Mouse (Mus musculus) lung, embryonic 16.5 days (tissue): ENCODE results near the gene Dcp1a. TPM values are rescaled to one million over a fixed set of nuclear protein-coding genes. Genes with fewer than 3 reads are reported as not detected.

Source experiments
- ATAC-seq: fragments of 200-750 bp; cut with Nextera tagmentation; 2 replicates; pipeline ENCODE4 v1.8.0; 2017; ENCODE audit warnings: low read depth, mild to moderate bottlenecking, moderate library complexity
- H3K27ac ChIP-seq: fragments of 300-500 bp; sonication (generic); 2 replicates; pipeline ENCODE4 v1.5.1; 2014; ENCODE audit warnings: mild to moderate bottlenecking, control low read depth, low read length
- H3K27me3 ChIP-seq: fragments of 300-500 bp; sonication (generic); 2 replicates; pipeline ENCODE4 v1.6.1; 2014; ENCODE audit warnings: low read depth, low read length, mixed read lengths; ENCODE audit not compliant: control insufficient read depth, insufficient read depth
- H3K36me3 ChIP-seq: fragments of 300-500 bp; sonication (generic); 2 replicates; pipeline ENCODE4 v1.6.1; 2014; ENCODE audit warnings: low read length; ENCODE audit not compliant: control insufficient read depth, insufficient read depth
- H3K4me1 ChIP-seq: fragments of 300-500 bp; sonication (generic); replicated peaks from 2 replicates; pipeline ENCODE4 v1.6.1; 2014; ENCODE audit warnings: low read length, mixed read lengths; ENCODE audit not compliant: control insufficient read depth, insufficient read depth
- H3K4me2 ChIP-seq: fragments of 300-500 bp; sonication (generic); 2 replicates; pipeline ENCODE4 v1.6.1; 2014; ENCODE audit warnings: low read depth, low read length, control low read depth
- H3K4me3 ChIP-seq: fragments of 300-500 bp; sonication (generic); 2 replicates; pipeline ENCODE4 v1.5.1; 2014; ENCODE audit warnings: mild to moderate bottlenecking, low read length, control low read depth
- H3K9ac ChIP-seq: fragments of 300-500 bp; sonication (generic); 2 replicates; pipeline ENCODE4 v1.6.1; 2014; ENCODE audit warnings: low read length, control low read depth
- H3K9me3 ChIP-seq: fragments of 300-500 bp; sonication (generic); 2 replicates; pipeline ENCODE4 v1.6.1; 2016; ENCODE audit warnings: low read length; ENCODE audit not compliant: control insufficient read depth
- WGBS: fragments of 180-500 bp; shearing (Covaris S2); extraction: QIAGEN DNeasy Blood & Tissue Kit; methylation state at CpG from one replicate; pipeline ENCODE4 v1.1.7; 2014; 5-methylcytosine and 5-hydroxymethylcytosine counted together
- polyA plus RNA-seq: library from polyadenylated mRNA; unstranded; fragments of >200 nt; fragmentation: Nextera tagmentation; extraction: Ambion mirVana; gene quantifications from 2 replicates; pipeline ENCODE4 v1.2.1, GENCODE M21; 2015

Gene Dcp1a
- polyA plus RNA-seq, 1 experiment from 2014 or later, result 24.8 TPM

DNA sequence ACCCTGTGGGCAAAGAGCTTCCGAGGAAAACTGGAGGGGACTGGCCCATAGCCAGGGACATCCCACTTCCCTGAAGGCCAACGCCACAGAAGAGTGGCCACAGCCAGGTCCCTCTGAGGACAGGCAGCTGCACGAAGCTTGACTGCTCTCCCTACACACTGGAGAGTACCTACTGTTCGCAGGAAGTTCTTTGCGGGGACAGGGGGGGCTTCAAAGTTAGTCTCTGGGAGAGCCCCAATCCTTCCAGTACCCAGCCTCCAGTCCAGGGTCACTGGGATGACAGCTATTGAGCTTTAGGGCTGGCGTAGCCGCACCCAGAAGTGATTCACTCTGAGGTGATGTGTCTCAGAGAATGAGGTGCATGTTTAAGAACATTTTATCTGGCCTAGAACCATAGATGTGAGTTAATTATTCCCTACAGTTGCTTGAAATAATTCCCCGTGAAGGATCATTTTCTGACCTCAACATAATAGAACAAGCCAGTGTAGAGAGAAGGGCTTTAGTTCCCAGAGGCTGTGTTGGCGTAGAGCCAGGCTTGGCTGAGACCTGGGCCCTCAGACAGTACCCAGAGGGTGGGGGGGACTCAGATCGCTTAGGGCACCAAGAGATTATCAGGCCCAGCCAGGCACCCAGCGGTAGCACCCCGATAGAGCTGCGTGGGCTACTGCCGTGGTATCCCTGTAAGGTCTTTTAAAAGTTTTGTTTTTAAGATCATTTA is 82.3 kb downstream of the Dcp1a start:
- H3K4me3 ChIP-seq, result no peak overlapping the region
- no peaks in the 10 kb centered on the region for H3K9me3 ChIP-seq
- peaks cover 47% of the 10 kb centered on the region for H3K36me3 ChIP-seq
- no peak overlapping the region for H3K4me2 ChIP-seq
- ATAC-seq, result peak; percentile 49; the same call in 1 of the 2 replicates
- H3K27ac ChIP-seq, result 0 out of 2 replicates have a peak overlapping the region, but pooled peaks have one; percentile 16
- H3K9ac ChIP-seq, result no peak overlapping the region
- H3K27me3 ChIP-seq, result no peaks in the 10 kb centered on the region
- peaks cover 9% of the 10 kb centered on the region for H3K4me1 ChIP-seq
- WGBS, result 70% methylated on average over 14 of the region's 14 CpGs

DNA sequence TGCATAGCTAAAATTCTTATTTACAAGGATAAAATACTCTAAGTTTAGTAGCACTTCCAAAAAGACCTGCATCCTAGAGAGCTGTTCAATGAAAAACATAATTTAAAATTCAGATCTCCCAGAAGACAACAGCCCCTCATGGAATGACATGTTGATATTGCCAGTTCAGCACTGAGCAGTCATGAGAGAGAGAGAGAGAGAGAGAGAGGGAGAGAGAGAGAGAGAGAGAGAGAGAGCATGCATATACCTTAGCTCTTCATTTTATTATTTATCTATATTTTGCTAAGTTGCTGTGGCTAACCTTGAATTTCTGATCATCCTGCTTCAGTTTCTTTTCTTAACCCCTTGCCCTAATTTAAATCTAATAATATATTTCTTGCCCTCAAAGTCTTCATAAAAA is 83.0 kb downstream of the Dcp1a start:
- Histone ChIP-seq H3K4me2 (no peak overlapping the region), H3K9ac (no peak overlapping the region), H3K9me3 (no peaks in the 10 kb centered on the region), H3K4me3 (no peak overlapping the region), H3K36me3 (peaks cover 52% of the 10 kb centered on the region), H3K4me1 (peaks cover 6% of the 10 kb centered on the region), H3K27me3 (no peaks in the 10 kb centered on the region), H3K27ac (no peak overlapping the region)
- ATAC-seq, result no peak

DNA sequence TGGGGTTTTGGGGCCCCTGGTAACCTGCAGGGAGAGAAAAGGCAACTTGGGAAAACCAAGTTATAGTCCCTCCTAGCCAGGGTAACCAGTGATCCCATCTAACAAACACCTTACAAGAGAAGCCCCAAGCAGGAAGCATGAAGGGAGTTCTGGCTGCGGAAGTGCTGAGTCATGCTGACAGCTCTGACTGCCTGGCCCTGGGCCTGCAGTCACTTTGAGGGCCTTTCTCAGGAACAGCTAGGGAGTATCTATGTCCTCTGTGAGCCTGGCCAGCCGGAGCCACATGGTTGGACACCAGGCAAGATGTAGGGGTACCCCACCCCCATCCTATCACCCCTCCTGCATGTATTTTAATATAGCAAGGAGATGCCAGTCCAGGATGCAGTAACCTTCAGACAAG is 85.1 kb downstream of the Dcp1a start:
- 86% methylated on average over 2 of the region's 2 CpGs for WGBS
- Histone ChIP-seq H3K9ac (no peak overlapping the region), H3K27me3 (no peaks in the 10 kb centered on the region), H3K4me3 (no peak overlapping the region), H3K9me3 (no peaks in the 10 kb centered on the region), H3K27ac (no peak overlapping the region), H3K4me1 (peaks cover 5% of the 10 kb centered on the region), H3K36me3 (peaks cover 61% of the 10 kb centered on the region), H3K4me2 (no peak overlapping the region)
- no peak for ATAC-seq

- Histone ChIP-seq H3K4me2 (no peak overlapping the region), H3K4me1 (peaks cover 3% of the 10 kb centered on the region), H3K27me3 (no peaks in the 10 kb centered on the region), H3K36me3 (peaks cover 64% of the 10 kb centered on the region), H3K9ac (no peak overlapping the region), H3K27ac (no peak overlapping the region), H3K4me3 (no peak overlapping the region), H3K9me3 (no peaks in the 10 kb centered on the region)
- WGBS, result 82% methylated on average over 6 of the region's 6 CpGs
- ATAC-seq, result no peak
These were observed 87.0 kb downstream of the Dcp1a start for GRCm38 (mm10) chr14:30566317-30566716.

DNA sequence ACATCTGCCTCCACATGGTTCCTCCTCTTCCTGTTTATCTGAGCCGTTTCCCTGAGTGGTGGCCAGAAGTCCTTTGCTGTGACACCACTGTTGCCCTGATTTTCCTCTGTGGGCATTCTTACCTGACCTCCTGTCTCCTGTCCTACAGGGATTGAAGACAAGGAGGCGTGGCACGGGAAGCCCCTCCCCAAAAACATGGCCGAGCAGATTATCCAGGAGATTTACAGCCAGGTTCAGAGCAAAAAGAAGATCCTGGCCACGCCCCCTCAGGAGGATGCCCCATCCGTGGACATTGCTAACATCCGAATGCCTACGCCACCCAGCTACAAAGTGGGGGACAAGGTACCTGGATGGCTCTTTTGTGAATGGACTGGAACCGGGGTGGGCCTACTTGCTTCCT is 88.7 kb downstream of the Dcp1a start:
- ATAC-seq, result no peak
- Histone ChIP-seq H3K27ac (no peak overlapping the region), H3K4me1 (peaks cover under 1% of the 10 kb centered on the region; the same call in 1 of the 2 replicates), H3K9ac (no peak overlapping the region), H3K9me3 (no peaks in the 10 kb centered on the region), H3K4me2 (no peak overlapping the region), H3K27me3 (no peaks in the 10 kb centered on the region), H3K36me3 (peaks cover 77% of the 10 kb centered on the region), H3K4me3 (no peak overlapping the region)
- WGBS, result 82% methylated on average over 9 of the region's 9 CpGs

- Histone ChIP-seq H3K4me3 (no peak overlapping the region), H3K27me3 (no peaks in the 10 kb centered on the region), H3K4me1 (peaks cover 4% of the 10 kb centered on the region; the same call in 1 of the 2 replicates), H3K4me2 (no peak overlapping the region), H3K9ac (no peak overlapping the region), H3K36me3 (peaks cover 76% of the 10 kb centered on the region), H3K27ac (no peak overlapping the region), H3K9me3 (no peaks in the 10 kb centered on the region)
- ATAC-seq, result no peak
- WGBS, result 65% methylated on average over 9 of the region's 9 CpGs
These were observed 91.0 kb downstream of the Dcp1a start for GRCm38 (mm10) chr14:30570303-30570702.

DNA sequence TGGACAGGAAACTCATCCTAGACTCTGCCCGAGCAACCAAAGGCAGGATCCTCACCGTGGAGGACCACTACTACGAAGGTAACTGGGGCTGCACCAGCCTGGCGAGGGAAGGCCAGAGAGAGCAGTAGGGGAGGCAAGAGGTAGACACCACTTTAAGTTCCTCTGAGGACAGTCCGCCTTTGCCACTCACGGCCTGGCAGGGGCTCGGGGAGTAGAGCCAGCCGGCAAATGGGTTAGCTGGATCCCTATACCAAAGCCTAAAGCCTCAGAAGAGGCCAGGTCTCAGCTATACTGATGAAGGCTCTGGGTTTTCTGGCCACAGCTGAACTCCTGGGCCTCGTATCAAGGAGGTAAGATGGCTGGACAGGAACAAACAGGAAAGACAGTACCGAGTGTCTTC is 92.9 kb downstream of the Dcp1a start:
- peaks cover 58% of the 10 kb centered on the region for H3K36me3 ChIP-seq
- H3K27ac ChIP-seq, result no peak overlapping the region
- no peak overlapping the region for H3K4me3 ChIP-seq
- H3K4me1 ChIP-seq, result peaks cover 4% of the 10 kb centered on the region; the same call in 1 of the 2 replicates
- no peaks in the 10 kb centered on the region for H3K27me3 ChIP-seq
- 85% methylated on average over 10 of the region's 10 CpGs for WGBS
- H3K9me3 ChIP-seq, result no peaks in the 10 kb centered on the region
- no peak overlapping the region for H3K9ac ChIP-seq
- no peak for ATAC-seq
- no peak overlapping the region for H3K4me2 ChIP-seq

- Histone ChIP-seq H3K4me1 (peaks cover 9% of the 10 kb centered on the region), H3K27ac (no peak overlapping the region), H3K9ac (no peak overlapping the region), H3K27me3 (no peaks in the 10 kb centered on the region), H3K36me3 (peaks cover 50% of the 10 kb centered on the region), H3K4me2 (no peak overlapping the region), H3K4me3 (no peak overlapping the region), H3K9me3 (no peaks in the 10 kb centered on the region)
- no peak for ATAC-seq
- WGBS, result 42% methylated on average over 8 of the region's 8 CpGs
These were observed 93.9 kb downstream of the Dcp1a start for GRCm38 (mm10) chr14:30573235-30573634.

GRCm38 (mm10) chr14:30573983-30574584 is 94.7 kb downstream of the Dcp1a start:
- Histone ChIP-seq H3K36me3 (peaks cover 41% of the 10 kb centered on the region), H3K27me3 (no peaks in the 10 kb centered on the region), H3K9me3 (no peaks in the 10 kb centered on the region), H3K4me2 (no peak overlapping the region), H3K4me3 (no peak overlapping the region), H3K9ac (no peak overlapping the region), H3K4me1 (peaks cover 9% of the 10 kb centered on the region), H3K27ac (no peak overlapping the region)
- WGBS, result 53% methylated on average over 6 of the region's 6 CpGs
- peak; percentile 70; the same call in 1 of the 2 replicates for ATAC-seq
